Mouse (Mus musculus): ENCODE measurements at regions not wholly inside any gene's neighbourhood (a gene's known extent, or its start where the extent isn't known, plus 50 kb on each side); places are given as distances from the start of the nearest gene placed in this dataset.

DNA sequence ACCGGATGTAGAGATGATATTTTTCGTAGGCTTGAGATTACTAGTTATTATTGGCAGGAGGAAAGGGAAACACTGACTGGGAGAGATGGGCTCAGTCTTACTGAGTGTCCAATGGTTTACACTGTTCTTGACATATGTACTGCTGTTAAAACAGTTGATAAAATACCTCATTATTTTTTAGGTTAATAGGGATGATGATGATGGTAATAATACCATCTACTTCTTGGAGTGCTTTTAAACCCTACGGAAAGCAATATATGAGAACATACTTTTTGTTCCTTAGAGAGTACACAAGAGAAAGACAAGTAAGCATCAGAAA, 216.6 kb upstream of the Tacr3 start:
- TF ChIP-seq POLR2A (IDR thresholded peaks at IDR 0.05; ENCODE audit: borderline replicate concordance, insufficient read depth, low read length) (no peak), CTCF (IDR thresholded peaks at IDR 0.05; ENCODE audit: borderline replicate concordance, insufficient read depth, low read depth, low read length) (no peak)

Data from cerebellum, adult 2 months (tissue).